Mouse (Mus musculus) layer of hippocampus, adult 9-10 months (tissue): ENCODE measurements around the gene Olfr123.

Source experiments
- DNase-seq: peaks from one replicate; pipeline ENCODE4 v3.0.0; 2022; ENCODE audit warnings: low spot score

The Olfr123 gene

GRCm38 (mm10) chr17:37793229-37793628, at the start of gene Olfr123:
Gene Olfr123, plus strand, starts transcription at chr17:37793529.
- DNase-seq = no peak

- no peak for DNase-seq
Observed at GRCm38 (mm10) chr17:37768307-37768706, 25.0 kb upstream of the Olfr123 start, which contains the start of gene Olfr122. Gene Olfr122, plus strand, starts transcription at chr17:37768607.

- no peak for DNase-seq
Observed at GRCm38 (mm10) chr17:37799588-37799987, 6.3 kb downstream of the Olfr123 start, which contains the start of gene Olfr124. Gene Olfr124, plus strand, starts transcription at chr17:37799888.

GRCm38 (mm10) chr17:37832649-37833048, 39.3 kb downstream of the Olfr123 start, which contains the start of gene Olfr125:
Gene Olfr125, plus strand, starts transcription at chr17:37832949.
- no peak for DNase-seq

GRCm38 (mm10) chr17:37847183-37847582, 53.9 kb downstream of the Olfr123 start, which contains the start of gene Olfr126:
Gene Olfr126, plus strand, starts transcription at chr17:37847483.
- DNase-seq = no peak
